19 mouse cellular contexts compared by ENCODE assay signal in genomic region chr9:68845556-68845955, GRCm38 (mm10).
DNase-seq lines count a peak whose midpoint lies in the region; ATAC-seq and TF ChIP-seq lines count a peak whose summit lies in the region.
"Had no signal": no experiment of that assay in that cellular context is flagged by ENCODE, and none has a peak within 500 bp of the region (broad histone marks: within the 10 kb centered on the region; RNA-seq: fewer than 3 reads in every experiment).

No protein-coding gene starts in this region.

- peak; percentile 22 for DNase-seq in adrenal gland, postnatal 14 days
- DNase-seq in adrenal gland, postnatal 25 days = no peak
- DNase-seq in forebrain, embryonic 14.5 days (ENCODE audit: low spot score) = peak; percentile 29
- no peak for DNase-seq in forebrain, embryonic 11.5 days (ENCODE audit: low spot score)
- peak; percentile 27 for DNase-seq in liver, adult 2 months (ENCODE audit: extremely low read depth, low read depth, low spot score)
- DNase-seq in brain, embryonic 14.5 days (ENCODE audit: low read depth) = peak; percentile 49
- DNase-seq: gastrocnemius, postnatal 10 days; heart, adult 18-20 months; heart, postnatal 10 days; kidney, postnatal 4 days; lung, postnatal 10 days; thymus, adult 18-20 months; thymus, postnatal 4 days had no signal

- no peak for ATAC-seq in forebrain, embryonic 14.5 days
- no peak for ATAC-seq in forebrain, embryonic 11.5 days (replicated peaks; ENCODE audit: low FRiP score)
- no peak for ATAC-seq in liver, embryonic 12.5 days
- ATAC-seq in erythroid progenitor cell, adult 5-6 weeks (replicated peaks; ENCODE audit: low FRiP score, poor library complexity, severe bottlenecking) = no peak
- ATAC-seq: forebrain, embryonic 16.5 days; intestine, postnatal 0 days had no signal

- peaks cover 7% of the 10 kb centered on the region for H3K4me1 ChIP-seq in forebrain, embryonic 14.5 days (ENCODE audit: control insufficient read depth, insufficient read depth, low read length)
- no peaks in the 10 kb centered on the region for H3K4me1 ChIP-seq in forebrain, embryonic 11.5 days (replicated peaks; ENCODE audit: control insufficient read depth, insufficient read depth, low read length)
- H3K4me1 ChIP-seq in liver, adult 2 months (ENCODE audit: control insufficient read depth, insufficient read depth, low read length) = no peaks in the 10 kb centered on the region
- no peaks in the 10 kb centered on the region for H3K4me1 ChIP-seq in liver, embryonic 12.5 days
- H3K4me1 ChIP-seq: heart, embryonic 12.5 days had no signal

- no peak for TF ChIP-seq POLR2A in liver, adult 2 months (IDR thresholded peaks at IDR 0.05; ENCODE audit: extremely low read depth, insufficient read depth, low read length)
- TF ChIP-seq POLR2A in brain, embryonic 14.5 days (IDR thresholded peaks at IDR 0.05; ENCODE audit: borderline replicate concordance, extremely low read depth, insufficient read depth, insufficient read length, poor library complexity, severe bottlenecking) = no peak

- 28% methylated on average over 2 of the region's 2 CpGs for WGBS in forebrain, embryonic 14.5 days
- WGBS in forebrain, embryonic 11.5 days = 68% methylated on average over 2 of the region's 2 CpGs
- 24% methylated on average over 2 of the region's 2 CpGs for WGBS in liver, adult 2 months
- WGBS in liver, embryonic 12.5 days (ENCODE audit: insufficient replicate concordance) = 73% methylated on average over 2 of the region's 2 CpGs

- no peaks in the 10 kb centered on the region for H3K27me3 ChIP-seq in forebrain, embryonic 14.5 days (replicated peaks; ENCODE audit: control insufficient read depth, insufficient read depth, low read length)
- no peaks in the 10 kb centered on the region for H3K27me3 ChIP-seq in forebrain, embryonic 11.5 days (ENCODE audit: control insufficient read depth, insufficient read depth, low read length)
- no peaks in the 10 kb centered on the region for H3K27me3 ChIP-seq in liver, adult 2 months (ENCODE audit: control insufficient read depth, insufficient read depth, low read length)
- H3K27me3 ChIP-seq in liver, embryonic 12.5 days (replicated peaks) = no peaks in the 10 kb centered on the region
- H3K27me3 ChIP-seq: heart, embryonic 12.5 days had no signal

- H3K36me3 ChIP-seq in forebrain, embryonic 14.5 days (ENCODE audit: control insufficient read depth, insufficient read depth, low read length) = no peaks in the 10 kb centered on the region
- no peaks in the 10 kb centered on the region for H3K36me3 ChIP-seq in forebrain, embryonic 11.5 days (ENCODE audit: control insufficient read depth, insufficient read depth, low read length)
- H3K36me3 ChIP-seq in liver, adult 2 months (ENCODE audit: control insufficient read depth, insufficient read depth, low read length) = no peaks in the 10 kb centered on the region
- H3K36me3 ChIP-seq in liver, embryonic 12.5 days = no peaks in the 10 kb centered on the region
- H3K36me3 ChIP-seq: heart, embryonic 12.5 days; midbrain, embryonic 10.5 days had no signal

- H3K27ac ChIP-seq in forebrain, embryonic 14.5 days (ENCODE audit: low read depth, low read length) = no peak overlapping the region
- H3K27ac ChIP-seq in forebrain, embryonic 11.5 days (ENCODE audit: low read depth, low read length) = no peak overlapping the region
- H3K27ac ChIP-seq in liver, adult 2 months (replicated peaks; ENCODE audit: insufficient read depth, low read depth, low read length) = no peak overlapping the region
- H3K27ac ChIP-seq in liver, embryonic 12.5 days = no peak overlapping the region
- H3K27ac ChIP-seq: midbrain, embryonic 10.5 days had no signal

- TF ChIP-seq CTCF in liver, adult 2 months (IDR thresholded peaks at IDR 0.05; ENCODE audit: low read depth, low read length) = no peak
- TF ChIP-seq CTCF in brain, embryonic 14.5 days (IDR thresholded peaks at IDR 0.05; ENCODE audit: borderline replicate concordance, extremely low read depth, insufficient read depth, insufficient read length) = no peak

- H3K79me2 ChIP-seq in liver, adult 2 months (ENCODE audit: control insufficient read depth, insufficient read depth, low read length) = no peaks in the 10 kb centered on the region

- no peak overlapping the region for H3K4me3 ChIP-seq in forebrain, embryonic 14.5 days (ENCODE audit: low read depth, low read length)
- H3K4me3 ChIP-seq in forebrain, embryonic 11.5 days (ENCODE audit: low read depth, low read length) = no peak overlapping the region
- no peak overlapping the region for H3K4me3 ChIP-seq in liver, adult 2 months (ENCODE audit: insufficient read depth, low read depth, low read length)
- H3K4me3 ChIP-seq in liver, embryonic 12.5 days = no peak overlapping the region
- H3K4me3 ChIP-seq: heart, embryonic 12.5 days; midbrain, embryonic 10.5 days had no signal

- no peak overlapping the region for H3K9ac ChIP-seq in forebrain, embryonic 14.5 days (ENCODE audit: low read length)
- no peak overlapping the region for H3K9ac ChIP-seq in forebrain, embryonic 11.5 days (ENCODE audit: low read length)
- no peak overlapping the region for H3K9ac ChIP-seq in liver, adult 2 months (ENCODE audit: low read depth, low read length)
- no peak overlapping the region for H3K9ac ChIP-seq in liver, embryonic 12.5 days
- H3K9ac ChIP-seq: heart, embryonic 12.5 days had no signal

- H3K4me2 ChIP-seq in forebrain, embryonic 14.5 days (ENCODE audit: low read length) = no peak overlapping the region
- no peak overlapping the region for H3K4me2 ChIP-seq in forebrain, embryonic 11.5 days (ENCODE audit: low read depth, low read length, severe bottlenecking)
- H3K4me2 ChIP-seq in liver, embryonic 12.5 days = no peak overlapping the region
- H3K4me2 ChIP-seq: heart, embryonic 12.5 days had no signal

- H3K9me3 ChIP-seq in forebrain, embryonic 14.5 days (replicated peaks; ENCODE audit: control insufficient read depth, low read length) = no peaks in the 10 kb centered on the region
- no peaks in the 10 kb centered on the region for H3K9me3 ChIP-seq in forebrain, embryonic 11.5 days (ENCODE audit: control insufficient read depth, low read length)
- H3K9me3 ChIP-seq in liver, embryonic 12.5 days (replicated peaks) = no peaks in the 10 kb centered on the region
- H3K9me3 ChIP-seq: heart, embryonic 12.5 days; midbrain, embryonic 10.5 days had no signal

Comparison
In these comparisons a context has a peak if more than half of its experiments do, and no peak if none do; other contexts are left out.
1. DNase-seq: peak in adrenal gland, postnatal 14 days (single experiment), forebrain, embryonic 14.5 days (single experiment), liver, adult 2 months (single experiment) and brain, embryonic 14.5 days (single experiment); none in adrenal gland, postnatal 25 days (single experiment) and forebrain, embryonic 11.5 days (single experiment).